Mouse (Mus musculus): ENCODE results near the gene Traf3ip3. TPM values are rescaled to one million over a fixed set of nuclear protein-coding genes. Genes with fewer than 3 reads are reported as not detected.
A peak's percentile ranks its signal among the peaks of the same experiment; 100 is the strongest.

Gene Traf3ip3
- total RNA-seq (2021), result 1 to 10 TPM; 1.1 to 2.9 TPM
- long read RNA-seq, experiment 1, partial matches to known transcripts, result 1 of 1 reads
- long read RNA-seq, experiment 1, other reads (novel, unspliced or antisense), result 0 of 1 reads
- long read RNA-seq, experiment 2, result 0 reads

DNA sequence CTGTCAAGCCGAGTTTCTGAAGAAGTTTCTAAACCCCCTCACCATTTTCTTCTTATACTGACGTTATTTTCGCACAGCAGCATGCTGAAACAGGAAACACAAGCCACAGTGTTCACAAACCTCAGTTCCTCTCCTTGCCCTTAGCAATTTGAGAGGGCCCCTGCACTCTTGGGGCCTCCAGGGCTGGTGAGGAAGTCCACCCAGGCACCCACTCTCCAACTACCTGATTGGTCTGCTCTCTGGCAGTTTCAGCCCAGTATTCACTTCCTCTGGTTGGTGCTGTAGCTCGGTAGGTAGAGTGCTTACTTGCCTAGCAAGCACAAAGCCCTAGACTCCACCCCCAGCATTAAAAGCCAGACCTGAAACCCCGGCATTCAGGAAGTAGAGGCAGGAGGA lies at the start of gene Traf3ip3:
Gene Traf3ip3, minus strand, starts transcription at position 321 of the 396 bp plus-strand sequence.
- DNase-seq, result no peak
- intact Hi-C loops (cut with DNase I), result no loop called here

- intact Hi-C loops (cut with DNase I), result no loop called here
These were observed 48.5 kb upstream of the Traf3ip3 start for GRCm38 (mm10) chr1:193250026-193250425.

GRCm38 (mm10) chr1:193244235-193244634 lies 42.7 kb upstream of the Traf3ip3 start:
- DNase-seq, result no peak
- intact Hi-C loops (cut with DNase I), result no loop called here

More at GRCm38 (mm10) chr1:193250026-193250425, 48.5 kb upstream of the Traf3ip3 start:
- no peak for DNase-seq

GRCm38 (mm10) chr1:193243571-193244193 lies 42.2 kb upstream of the Traf3ip3 start:
- intact Hi-C loops (cut with DNase I), result no loop called here
- no peak for DNase-seq

DNA sequence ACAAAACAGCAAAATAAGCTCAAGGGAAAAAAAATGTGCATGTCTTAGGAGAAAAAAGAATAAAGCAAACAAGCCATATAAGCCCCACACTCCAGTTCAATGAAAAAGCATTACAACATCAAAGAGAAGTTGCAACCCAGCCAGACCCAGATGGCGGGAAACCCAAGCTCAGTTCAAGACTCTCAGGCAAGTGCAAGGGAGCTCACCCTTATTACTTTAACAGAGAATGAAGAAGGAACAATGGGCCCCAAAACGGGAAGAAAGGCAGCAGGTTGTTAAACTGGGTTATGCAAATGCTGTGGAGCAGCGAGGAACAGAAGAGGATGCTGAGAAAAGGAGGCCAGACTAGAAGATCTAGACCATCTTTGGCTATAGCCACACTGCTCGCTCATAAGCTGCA lies 41.4 kb upstream of the Traf3ip3 start:
- DNase-seq, result peak in 1 of 2 experiments; percentile 26
- intact Hi-C loops (cut with DNase I), result no loop called here

DNA sequence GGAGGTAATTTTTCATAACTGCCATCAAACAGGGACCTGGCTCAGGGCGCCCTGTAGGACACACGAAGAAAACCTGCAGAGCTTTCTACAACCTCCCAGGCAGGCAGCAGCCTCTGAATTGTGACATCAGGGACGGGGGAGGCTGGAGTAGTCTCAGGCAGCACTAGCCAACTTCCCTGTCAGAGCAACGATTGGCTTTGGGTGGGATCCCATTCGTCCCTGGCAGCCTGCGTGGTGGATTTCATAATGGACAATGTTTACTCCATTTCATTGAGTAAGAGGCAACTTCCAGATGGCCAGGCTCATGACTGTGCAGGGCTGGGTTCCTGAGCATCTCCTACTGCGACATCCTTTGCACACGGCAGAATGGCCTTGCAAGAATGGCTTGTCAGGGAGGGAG lies 40.7 kb upstream of the Traf3ip3 start:
- intact Hi-C loops (cut with DNase I), result no loop called here
- DNase-seq, result peak; percentile 86

- intact Hi-C loops (cut with DNase I), result no loop called here
- no peak for DNase-seq
These were observed 39.9 kb upstream of the Traf3ip3 start for GRCm38 (mm10) chr1:193241436-193241835.

DNA sequence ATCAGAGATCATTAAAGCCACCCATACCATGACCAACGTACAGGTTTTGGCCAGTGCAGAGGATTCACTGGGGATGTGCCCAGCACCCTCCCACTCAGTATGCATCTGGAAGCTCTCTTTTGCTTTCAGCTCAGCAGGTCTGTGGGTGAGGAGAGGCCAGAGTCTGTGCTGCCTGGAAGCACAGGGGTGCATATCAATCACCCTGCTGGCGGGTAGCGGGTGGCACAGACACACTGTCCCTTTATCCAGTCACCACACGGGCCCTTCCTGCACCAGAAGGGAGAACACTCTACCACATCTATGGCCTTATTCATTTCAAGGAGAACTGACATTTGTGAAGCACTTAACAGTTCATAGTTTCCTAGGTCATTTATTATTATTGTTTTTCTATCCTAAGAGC lies 36.9 kb upstream of the Traf3ip3 start:
- intact Hi-C loops (cut with DNase I), result no loop called here
- no peak for DNase-seq

DNA sequence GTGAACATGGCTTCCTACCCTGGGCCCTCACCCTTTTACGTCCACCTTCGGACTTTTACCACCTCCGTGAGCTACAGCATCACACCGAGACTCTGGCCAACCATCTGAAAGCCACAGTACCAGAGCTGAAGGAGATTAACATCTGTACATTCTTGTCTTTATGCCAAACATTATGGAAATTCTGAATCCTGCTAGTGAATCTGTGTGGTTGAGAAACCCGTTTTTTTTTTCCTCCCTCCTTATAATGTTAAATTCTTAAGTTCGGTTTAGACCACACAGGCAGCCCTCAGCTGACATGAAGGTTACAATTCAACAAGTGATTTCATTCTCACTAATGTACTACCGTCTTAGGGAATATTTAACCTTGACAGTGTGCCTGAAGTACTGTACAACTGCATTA lies 33.4 kb upstream of the Traf3ip3 start:
- no peak for DNase-seq
- intact Hi-C loops (cut with DNase I), result no loop called here

DNA sequence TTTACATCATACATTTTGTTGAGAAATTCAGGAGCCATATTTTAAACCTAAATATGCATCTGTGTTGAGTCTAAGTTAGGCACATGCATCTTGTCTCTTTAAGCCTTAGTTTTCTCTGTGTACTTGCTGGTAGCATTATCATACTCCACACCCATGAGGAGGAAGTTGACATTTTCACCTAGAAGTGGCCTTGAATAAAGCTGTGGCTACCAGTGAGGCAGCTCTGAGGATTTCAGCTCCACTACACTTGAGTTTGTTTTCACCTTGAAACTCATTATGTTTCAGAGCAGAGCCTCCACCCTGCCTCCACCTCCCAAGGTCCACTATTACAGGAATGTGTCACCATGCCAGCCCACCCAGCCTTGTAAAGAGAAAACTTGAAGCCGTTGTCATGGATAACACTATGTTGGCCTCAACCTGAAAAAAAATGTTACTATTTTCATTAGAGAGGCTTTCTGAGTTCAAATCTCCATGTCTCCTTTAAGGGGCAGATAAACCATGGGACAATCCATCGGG lies 32.7 kb upstream of the Traf3ip3 start:
- intact Hi-C loops (cut with DNase I), result no loop called here
- no peak for DNase-seq

DNA sequence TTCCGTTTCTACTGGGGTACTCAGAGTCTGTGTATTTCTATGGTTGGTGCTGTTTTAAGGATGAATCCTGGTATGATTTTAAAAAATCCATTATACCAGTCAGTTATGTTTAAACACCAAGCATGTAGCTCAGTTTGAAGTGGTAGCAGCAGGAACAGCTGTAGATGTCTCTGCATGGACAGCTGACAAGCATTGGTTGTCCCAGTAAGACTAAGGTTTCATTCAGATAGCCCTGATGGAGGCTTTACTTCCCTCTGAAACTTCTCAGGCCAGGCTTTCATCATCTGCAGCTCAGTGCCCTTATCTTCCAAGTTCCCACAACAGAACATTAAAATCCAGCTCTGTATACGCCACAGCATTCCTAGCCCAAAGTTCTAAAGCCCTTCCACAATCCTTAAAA lies 31.2 kb upstream of the Traf3ip3 start:
- no peak for DNase-seq
- intact Hi-C loops (cut with DNase I), result no loop called here

DNA sequence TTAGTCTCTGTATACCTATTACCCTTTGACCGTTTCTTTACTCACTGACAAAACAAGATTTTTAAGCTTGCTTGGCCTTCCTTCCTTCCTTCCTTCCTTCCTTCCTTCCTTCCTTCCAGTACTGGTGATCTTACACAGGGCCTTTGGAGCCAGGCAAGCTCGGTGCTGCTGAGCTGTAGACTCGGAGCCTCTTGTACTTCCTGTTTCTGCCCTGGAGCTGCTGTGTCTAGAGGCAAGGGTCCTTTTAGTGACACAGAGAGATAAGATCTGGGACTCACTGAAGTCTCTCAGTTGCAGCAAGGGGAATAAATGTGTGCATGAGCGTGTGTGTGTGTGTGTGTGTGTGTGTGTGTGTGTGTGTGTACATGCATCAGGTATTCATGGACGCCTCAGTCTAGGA lies 29.4 kb upstream of the Traf3ip3 start:
- intact Hi-C loops (cut with DNase I), result no loop called here
- DNase-seq, result no peak

- intact Hi-C loops (cut with DNase I), result no loop called here
These were observed 29.0 kb upstream of the Traf3ip3 start for GRCm38 (mm10) chr1:193230531-193230930.

DNA sequence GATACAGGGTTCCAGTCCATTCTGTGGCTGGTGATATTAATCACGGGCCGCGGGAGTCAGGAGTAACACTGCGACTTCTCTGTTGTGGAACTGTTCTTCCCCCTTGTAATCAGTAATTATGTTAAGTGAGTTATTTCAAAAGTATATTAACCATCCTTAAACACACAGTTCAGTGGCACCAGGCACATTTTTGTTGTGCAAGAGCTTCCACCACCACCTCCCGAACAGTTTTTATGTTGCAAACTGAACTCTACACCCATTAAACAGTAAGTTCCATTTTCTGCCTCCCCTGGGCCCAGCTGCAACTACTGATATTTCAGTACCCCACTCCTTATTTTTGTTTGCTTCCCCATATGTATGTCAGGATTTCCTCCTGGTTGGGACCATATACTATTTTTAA lies 28.1 kb upstream of the Traf3ip3 start:
- DNase-seq, result no peak
- intact Hi-C loops (cut with DNase I), result no loop called here

More at GRCm38 (mm10) chr1:193230531-193230930, 29.0 kb upstream of the Traf3ip3 start:
- no peak for DNase-seq

- DNase-seq, result no peak
- intact Hi-C loops (cut with DNase I), result no loop called here
These were observed 26.0 kb upstream of the Traf3ip3 start for GRCm38 (mm10) chr1:193227537-193227936.

GRCm38 (mm10) chr1:193226724-193227522 lies 25.4 kb upstream of the Traf3ip3 start:
- no peak for DNase-seq
- intact Hi-C loops (cut with DNase I), result no loop called here

DNA sequence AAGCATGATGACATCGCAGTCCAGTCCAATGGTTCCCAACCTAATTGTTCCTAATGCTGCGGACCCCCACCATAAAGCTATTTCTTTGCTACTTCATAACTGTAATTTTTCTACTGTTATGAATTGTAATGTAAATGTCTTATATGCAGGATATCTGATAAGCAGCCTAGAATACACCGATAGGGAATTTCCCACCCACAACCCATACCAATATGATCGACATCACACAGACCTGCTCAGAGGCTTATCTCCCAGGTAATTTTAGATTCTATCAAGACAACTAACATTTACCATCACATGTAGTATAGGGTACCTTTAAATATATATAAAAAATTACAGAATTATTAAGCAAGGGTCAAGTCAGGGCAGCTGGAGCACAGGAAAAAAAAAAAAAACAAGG lies 24.6 kb upstream of the Traf3ip3 start:
- DNase-seq, result no peak
- intact Hi-C loops (cut with DNase I), result no loop called here

- intact Hi-C loops (cut with DNase I), result no loop called here
- DNase-seq, result no peak
These were observed 24.0 kb upstream of the Traf3ip3 start for GRCm38 (mm10) chr1:193225531-193225930.

- no peak for DNase-seq
- intact Hi-C loops (cut with DNase I), result no loop called here
These were observed 18.9 kb upstream of the Traf3ip3 start for GRCm38 (mm10) chr1:193220408-193220807.

- intact Hi-C loops (cut with DNase I), result loop anchor here (5.0 kb wide), 1 partner anchor 151 kb away; no protein-coding TSS in a partner anchor
- no peak for DNase-seq
These were observed 14.5 kb upstream of the Traf3ip3 start for GRCm38 (mm10) chr1:193216000-193216399.

DNA sequence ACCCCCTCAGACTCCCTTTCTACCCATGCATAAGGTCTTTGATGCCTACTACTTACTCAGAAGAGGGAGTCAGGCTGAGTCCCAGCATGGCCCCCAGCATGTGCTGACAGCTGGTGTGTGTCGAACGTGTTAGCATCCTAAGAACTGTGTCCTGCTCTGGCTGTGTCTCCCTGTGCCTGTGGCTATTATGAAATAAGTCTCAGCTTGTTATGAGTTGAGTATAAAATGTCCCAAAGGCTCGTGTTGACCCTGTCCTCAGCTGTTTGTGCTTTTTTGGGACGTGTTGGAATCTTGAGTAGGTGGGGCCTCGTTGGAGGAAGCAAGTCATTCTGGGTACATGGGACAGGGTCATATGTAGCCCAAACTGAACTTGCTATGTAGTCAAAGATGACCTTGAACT lies 12.6 kb upstream of the Traf3ip3 start:
- no peak for DNase-seq
- intact Hi-C loops (cut with DNase I), result no loop called here

GRCm38 (mm10) chr1:193211371-193211770 lies 9.9 kb upstream of the Traf3ip3 start:
- DNase-seq, result no peak
- intact Hi-C loops (cut with DNase I), result no loop called here

Data from gastrocnemius, postnatal 36 days (tissue).